Mouse (Mus musculus): ENCODE measurements around the gene Drd3.

GRCm38 (mm10) chr16:43800119-43800721 lies 46.4 kb downstream of the Drd3 start:
- TF ChIP-seq CTCF (IDR thresholded peaks at IDR 0.05; ENCODE audit: low read depth, low read length) (no peak), POLR2A (IDR thresholded peaks at IDR 0.05; ENCODE audit: borderline replicate concordance, low read depth, low read length) (no peak)

Data from bone marrow macrophage, adult 2 months (primary cell).